Mouse (Mus musculus) lung, adult 18-20 months (tissue): Measurements from ENCODE around the gene Rab3gap1.
A peak's percentile ranks its signal among the peaks of the same experiment; 100 is the strongest.
"Not testable (repeated sequence)": the region's sequence is repeated elsewhere in the genome, so short reads cannot be mapped to it uniquely, and the experiment has no call there.

Source experiments
- DNase-seq, 2 experiments: peaks; one replicate each; pipeline ENCODE4 v3.0.0; 2022; ENCODE audit warnings: mixed read lengths in 2 of 2

The Rab3gap1 gene

DNA sequence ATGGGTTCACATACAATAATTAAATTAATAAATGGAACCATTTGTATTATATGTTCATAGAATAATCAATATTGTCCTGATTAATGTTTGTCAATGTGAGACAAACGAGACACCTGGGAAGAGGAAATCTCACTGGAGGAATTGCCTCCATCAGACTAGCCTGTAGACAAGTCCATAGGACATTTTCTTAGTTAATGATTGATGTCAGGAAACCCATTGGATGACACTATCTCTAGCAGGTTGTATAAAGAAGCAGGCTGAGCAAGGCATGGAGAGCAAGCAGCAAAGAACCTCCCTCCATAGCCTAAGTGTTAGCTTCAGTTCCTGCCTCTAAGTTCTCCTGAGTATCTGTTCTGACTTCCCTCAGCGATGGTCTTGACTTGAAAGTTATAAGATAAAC, 64.8 kb downstream of the Rab3gap1 start:
- no peak for DNase-seq

GRCm38 (mm10) chr1:127934322-127934721, 65.7 kb downstream of the Rab3gap1 start:
- DNase-seq = no peak

GRCm38 (mm10) chr1:127937277-127937676, 68.7 kb downstream of the Rab3gap1 start:
- no peak for DNase-seq

DNA sequence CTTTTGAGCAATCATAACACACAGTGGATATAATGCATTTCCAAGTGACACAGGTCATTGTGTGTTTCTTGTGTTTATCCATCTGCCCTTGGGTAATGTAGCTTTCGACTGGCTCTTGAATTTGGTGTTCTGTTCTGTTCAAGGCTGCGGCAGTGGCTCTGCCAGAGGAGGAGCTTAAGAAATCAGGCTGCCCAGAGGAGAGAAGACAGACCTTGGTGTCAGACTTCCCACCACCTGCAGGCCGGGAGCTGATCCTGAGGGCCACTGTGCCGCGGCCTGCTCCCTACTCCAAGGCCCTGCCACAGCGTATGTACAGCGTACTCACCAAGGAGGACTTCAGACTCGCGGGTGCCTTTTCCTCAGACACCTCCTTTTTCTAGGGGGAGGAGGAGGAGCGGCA, 73.7 kb downstream of the Rab3gap1 start:
- DNase-seq = no peak

GRCm38 (mm10) chr1:127943516-127943915, 74.9 kb downstream of the Rab3gap1 start:
- DNase-seq = no peak

DNA sequence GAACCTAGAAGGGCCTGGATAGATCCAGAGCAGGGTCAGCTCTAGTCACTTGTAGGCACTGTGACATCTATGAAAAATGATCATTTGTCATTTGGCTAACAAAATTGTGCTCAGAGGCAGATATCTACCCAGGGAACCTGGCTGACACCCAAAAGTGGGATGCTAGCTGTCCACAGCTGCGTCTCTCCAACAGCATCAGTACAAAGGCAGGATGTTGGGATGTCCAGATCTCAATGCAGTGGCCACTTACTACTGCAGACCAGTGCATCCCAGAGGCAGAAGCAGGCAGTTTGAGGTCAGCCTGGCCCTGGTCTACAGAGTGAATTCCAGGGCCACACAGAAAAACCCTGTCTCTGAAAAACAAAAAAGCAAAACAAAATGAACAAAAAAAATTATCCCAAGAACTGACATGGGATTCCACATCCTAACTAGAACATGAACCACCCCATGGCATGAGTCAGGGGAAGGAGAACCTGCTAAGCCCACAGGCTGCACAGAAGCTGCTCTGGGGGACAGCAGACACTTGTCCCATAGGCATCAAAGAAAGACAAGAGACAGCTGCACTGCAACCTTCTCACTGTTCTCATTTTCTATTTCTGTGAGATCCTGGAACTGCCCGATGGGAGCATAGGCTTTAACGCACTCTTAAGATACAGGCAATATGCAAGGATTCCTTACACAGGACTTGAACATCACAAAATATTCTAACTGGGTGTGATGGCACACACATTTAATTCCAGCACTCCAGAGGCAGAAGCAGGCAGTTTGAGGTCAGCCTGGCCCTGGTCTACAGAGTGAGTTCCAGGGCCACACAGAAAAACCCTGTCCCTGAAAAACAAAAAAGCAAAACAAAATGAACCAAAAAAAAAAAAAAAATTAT, 77.4 kb downstream of the Rab3gap1 start:
- DNase-seq = no peak

DNA sequence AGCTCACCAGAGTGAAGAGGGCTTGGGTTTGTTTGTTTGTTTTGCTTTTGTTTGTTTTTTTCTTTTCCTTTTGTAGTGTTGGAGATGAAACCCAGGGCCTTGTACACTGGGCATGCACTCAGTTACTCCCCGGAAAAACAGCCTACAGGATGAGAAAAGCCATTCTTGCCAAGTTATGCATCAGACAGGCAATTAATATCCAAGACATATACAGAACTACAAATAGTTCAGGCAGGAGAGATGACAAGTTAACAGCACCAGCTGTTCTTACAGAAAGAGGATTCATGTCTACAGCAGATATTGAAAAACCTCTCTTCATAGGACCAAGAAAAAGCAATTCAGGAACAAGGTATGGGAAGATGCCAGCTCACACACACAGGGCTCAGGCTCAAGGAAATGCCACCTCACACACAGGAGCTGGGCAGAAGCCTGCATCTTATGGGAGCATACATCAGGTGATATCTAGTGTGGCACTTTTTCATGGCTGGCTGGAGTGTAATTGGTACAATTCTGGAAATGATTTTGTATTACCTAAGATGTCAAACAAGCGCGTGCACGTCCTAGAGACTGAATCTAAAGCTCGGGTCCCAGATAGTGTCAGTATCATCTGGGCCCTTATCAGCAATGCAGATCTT, 78.2 kb downstream of the Rab3gap1 start:
- DNase-seq = no peak

GRCm38 (mm10) chr1:127948748-127949147, 80.2 kb downstream of the Rab3gap1 start:
- no peak for DNase-seq

DNA sequence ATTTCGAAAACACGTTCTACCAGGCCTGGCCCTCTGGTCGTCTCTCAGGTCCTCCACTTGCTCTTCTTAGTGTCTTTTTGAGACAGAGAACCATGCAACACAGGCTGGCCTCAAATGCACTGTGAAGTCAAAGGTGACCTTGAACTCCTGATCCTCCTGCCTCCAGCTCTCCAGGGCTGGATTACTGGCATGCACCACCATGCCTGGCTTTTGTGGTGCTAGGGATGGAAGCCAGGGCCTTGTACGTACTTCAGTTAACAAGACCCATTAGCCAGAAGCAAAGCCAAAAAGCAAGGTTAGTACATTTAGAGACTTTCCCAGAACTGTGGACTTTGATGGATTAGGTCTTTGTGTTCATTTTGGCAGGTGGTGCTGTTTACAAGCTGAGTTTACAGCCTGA, 83.7 kb downstream of the Rab3gap1 start:
- DNase-seq = no peak

- DNase-seq = not testable (repeated sequence)
These were observed 85.6 kb downstream of the Rab3gap1 start for GRCm38 (mm10) chr1:127954198-127954597.

DNA sequence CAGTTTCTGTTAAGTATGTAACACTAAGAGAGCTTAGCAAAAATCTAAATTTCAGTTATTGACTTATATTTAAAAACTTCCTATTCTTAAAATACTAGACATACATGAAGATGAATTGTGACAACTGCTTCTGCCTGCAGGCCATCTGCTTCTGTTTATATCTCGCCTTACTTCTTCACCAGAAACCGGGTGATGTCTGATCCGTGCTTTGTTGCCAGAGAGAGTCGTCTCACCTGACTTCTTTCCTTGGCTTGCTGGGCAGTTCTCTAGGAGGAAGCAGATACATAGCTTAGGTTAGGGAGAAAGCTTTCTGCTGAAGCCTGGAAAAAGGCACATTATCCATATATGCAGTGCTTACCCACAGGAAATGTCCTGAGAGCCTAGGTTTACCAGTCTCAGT, 86.2 kb downstream of the Rab3gap1 start:
- no peak for DNase-seq

DNA sequence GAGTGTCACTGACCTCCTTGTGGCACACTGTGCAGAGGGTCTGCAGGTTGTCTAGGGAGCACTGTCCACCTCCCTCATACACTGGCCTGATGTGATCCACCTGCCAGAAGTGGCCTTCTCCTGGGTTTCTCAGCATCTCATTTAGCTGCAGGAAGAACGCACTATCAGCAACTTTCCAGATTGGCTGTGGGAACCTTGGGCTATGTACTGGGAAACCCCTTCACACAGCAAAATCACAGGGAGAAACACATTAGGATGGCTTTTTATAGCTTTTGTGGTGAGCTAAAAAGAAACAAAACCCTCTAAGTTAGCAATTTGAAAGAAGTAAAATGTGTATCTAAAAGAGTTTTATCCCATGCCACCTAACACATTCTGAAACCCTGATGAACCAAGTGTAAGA, 88.0 kb downstream of the Rab3gap1 start:
- no peak for DNase-seq

- DNase-seq = no peak
These were observed 90.2 kb downstream of the Rab3gap1 start for GRCm38 (mm10) chr1:127958801-127959200.

DNA sequence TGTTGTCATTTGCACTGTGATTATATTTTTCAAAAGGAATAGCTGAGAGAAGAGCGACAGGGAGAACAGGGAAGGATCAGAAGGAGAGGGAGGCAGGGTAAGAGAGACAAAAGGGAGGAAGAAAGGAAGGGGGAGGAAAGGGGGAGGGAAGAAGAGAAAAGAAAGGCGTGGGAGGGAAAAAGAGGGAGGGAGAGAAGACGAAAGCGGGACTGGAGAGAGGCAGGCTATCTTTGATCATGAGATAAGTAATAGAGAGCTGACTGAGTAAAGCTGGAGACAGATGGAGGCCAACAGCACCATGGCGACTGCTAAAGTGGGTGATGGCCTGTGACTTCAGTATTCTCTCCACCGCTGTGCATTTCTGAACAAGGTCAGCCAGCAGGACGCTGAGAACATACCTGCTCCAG, 90.7 kb downstream of the Rab3gap1 start:
- no peak for DNase-seq

- no peak for DNase-seq
These were observed 92.6 kb downstream of the Rab3gap1 start for GRCm38 (mm10) chr1:127961140-127961539.

GRCm38 (mm10) chr1:127963326-127963725, 94.8 kb downstream of the Rab3gap1 start:
- DNase-seq = no peak

- no peak for DNase-seq
These were observed 102.3 kb downstream of the Rab3gap1 start for GRCm38 (mm10) chr1:127970870-127971269.

DNA sequence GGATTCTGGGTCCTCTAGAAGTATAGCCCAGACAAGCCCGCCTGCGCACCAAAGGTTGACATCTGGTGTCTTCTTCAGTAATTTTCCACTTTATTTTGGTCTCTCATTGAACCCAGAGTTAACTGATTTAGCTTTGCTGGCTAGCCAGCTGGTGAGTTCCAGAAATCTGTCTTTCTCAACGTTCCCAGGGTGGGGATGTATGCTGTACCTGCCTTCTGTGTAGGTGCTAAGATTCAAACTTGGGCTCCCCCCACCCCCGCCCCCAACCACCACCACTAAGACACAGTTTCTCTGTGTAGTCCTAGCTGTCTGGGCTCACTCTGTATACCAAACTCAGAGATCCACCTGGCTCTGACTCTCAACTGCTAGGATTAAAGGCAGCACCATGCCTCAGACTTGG, 105.5 kb downstream of the Rab3gap1 start:
- no peak for DNase-seq

GRCm38 (mm10) chr1:127975676-127976075, 107.1 kb downstream of the Rab3gap1 start:
- DNase-seq = peak in 1 of 2 experiments; percentile 10

GRCm38 (mm10) chr1:127976106-127976505, 107.5 kb downstream of the Rab3gap1 start:
- no peak for DNase-seq

DNA sequence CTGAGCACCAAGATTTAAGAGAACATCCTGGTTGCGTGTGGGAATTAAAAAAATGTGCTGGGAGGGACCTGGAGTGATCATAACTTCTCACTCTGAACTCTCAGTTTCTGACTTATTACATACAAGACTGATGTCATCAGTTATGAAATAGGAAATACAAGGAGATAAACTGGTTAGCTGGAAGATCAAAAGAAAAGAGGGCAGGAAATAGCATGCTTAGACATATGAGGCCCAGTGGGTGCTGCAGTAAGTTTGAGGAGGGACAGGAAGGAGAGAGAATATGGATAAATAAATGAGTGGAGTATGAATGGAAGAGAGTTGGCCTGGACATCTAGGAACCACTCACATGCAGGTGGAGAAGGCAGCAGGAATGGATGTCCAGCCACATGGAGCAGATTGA, 109.6 kb downstream of the Rab3gap1 start:
- DNase-seq = no peak

- no peak for DNase-seq
These were observed 112.5 kb downstream of the Rab3gap1 start for GRCm38 (mm10) chr1:127980911-127981559.

GRCm38 (mm10) chr1:127982268-127982667, 113.7 kb downstream of the Rab3gap1 start:
- no peak for DNase-seq
